Mouse (Mus musculus): Measurements from ENCODE around the gene Arhgap6.
"Not testable (repeated sequence)": the region's sequence is repeated elsewhere in the genome, so short reads cannot be mapped to it uniquely, and the experiment has no call there.

DNA sequence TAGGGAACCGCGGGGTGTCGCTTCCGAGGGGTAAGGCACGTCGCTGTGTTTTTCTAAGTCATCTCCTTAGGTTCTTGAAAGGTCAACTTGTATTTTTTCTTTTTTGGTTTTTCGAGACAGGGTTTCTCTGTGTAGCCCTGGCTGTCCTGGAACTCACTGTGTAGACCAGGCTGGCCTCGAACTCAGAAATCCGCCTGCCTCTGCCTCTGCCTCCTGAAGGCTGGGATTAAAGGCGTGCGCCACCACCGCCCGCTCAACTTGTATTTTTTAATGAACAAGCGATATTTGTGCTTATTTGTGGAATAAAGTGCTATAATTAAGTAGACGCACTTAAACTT, 525.7 kb downstream of the Arhgap6 start:
- not testable (repeated sequence) for TF ChIP-seq GATA1 (IDR thresholded peaks at IDR 0.05; ENCODE audit: borderline replicate concordance, low read length); FLI1 (IDR thresholded peaks at IDR 0.05; ENCODE audit: low read length)
